Comparison of ENCODE assay signal across 10 mouse cellular contexts in genomic region chr3:93608970-93609369, GRCm38 (mm10). TPM values are rescaled to one million over a fixed set of nuclear protein-coding genes. Genes with fewer than 3 reads are reported as not detected.
DNase-seq lines count a peak whose midpoint lies in the region; ATAC-seq and TF ChIP-seq lines count a peak whose summit lies in the region.
"Not testable (repeated sequence)": the region's sequence is repeated elsewhere in the genome, so short reads cannot be mapped to it uniquely, and the experiment has no call there.
"Had no signal": no experiment of that assay in that cellular context is flagged by ENCODE, and none has a peak within 500 bp of the region (broad histone marks: within the 10 kb centered on the region; RNA-seq: fewer than 3 reads in every experiment).

No protein-coding gene starts in this region.

- TF ChIP-seq POLR2A in kidney, adult 2 months (IDR thresholded peaks at IDR 0.05; ENCODE audit: low read depth, low read length): not testable (repeated sequence)

- H3K27ac ChIP-seq in kidney, adult 2 months (ENCODE audit: insufficient read depth, low read depth, low read length); limb, embryonic 13.5 days: not testable (repeated sequence)

- H3K27me3 ChIP-seq in kidney, adult 2 months (replicated peaks; ENCODE audit: control insufficient read depth, insufficient read depth, low read length); limb, embryonic 13.5 days: not testable (repeated sequence)

- not testable (repeated sequence) for H3K9ac ChIP-seq in limb, embryonic 13.5 days

- H3K4me3 ChIP-seq in kidney, adult 2 months (ENCODE audit: insufficient read depth, low read depth, low read length); limb, embryonic 13.5 days: not testable (repeated sequence)

- H3K4me1 ChIP-seq in kidney, adult 2 months (ENCODE audit: control insufficient read depth, insufficient read depth, low read length); limb, embryonic 13.5 days: not testable (repeated sequence)

- H3K9me3 ChIP-seq in limb, embryonic 13.5 days: not testable (repeated sequence)

- H3K4me2 ChIP-seq in limb, embryonic 13.5 days (replicated peaks): not testable (repeated sequence)

- H3K36me3 ChIP-seq in kidney, adult 2 months (ENCODE audit: control insufficient read depth, insufficient read depth, low read length); limb, embryonic 13.5 days: not testable (repeated sequence)

- peak; percentile 72 for ATAC-seq in limb, embryonic 13.5 days (ENCODE audit: low FRiP score, low read depth)
- peak; percentile 91 for ATAC-seq in megakaryocyte progenitor cell, adult 5-6 weeks (replicated peaks; ENCODE audit: poor library complexity)

- peak; percentile 56 for TF ChIP-seq CTCF in kidney, adult 2 months (conservative IDR thresholded peaks at IDR 0.05; ENCODE audit: insufficient read depth, insufficient read length, low read depth, low read length)

- DNase-seq in 3134 (ENCODE audit: extremely low read depth, insufficient read length, low spot score) (peak; percentile 33), R1 (ENCODE audit: low read depth, low spot score) (peak; percentile 39)
- peak; percentile 59 for DNase-seq in embryo, embryonic 10 days (ENCODE audit: low spot score)
- peak; percentile 78 for DNase-seq in heart, adult 11 months
- peak; percentile 55 for DNase-seq in kidney, adult 2 months
- DNase-seq in right cerebral cortex, adult 18-20 months: peak; percentile 11

RNA-seq across cellular contexts. Expression of gene Tdpoz2, which starts 43.5 kb away (rescaled TPM):
- not detected in 2 replicates for polyA plus RNA-seq in kidney, adult 2 months (2012; rRNA removed)
- polyA plus RNA-seq in limb, embryonic 13.5 days (2015; fragmentation: Nextera tagmentation; extraction: Ambion mirVana): not detected in 2 replicates
- not detected in 2 replicates for total RNA-seq in megakaryocyte progenitor cell, adult 5-6 weeks (2015)
- not detected in 2 replicates for total RNA-seq in megakaryocyte progenitor cell, adult 5-6 weeks (2017)
- polyA plus RNA-seq: heart, embryonic 11.5 days; midbrain, embryonic 12.5 days had no signal

RNA-seq across cellular contexts. Expression of gene S100a10, which starts 54.1 kb away (rescaled TPM):
- polyA plus RNA-seq in kidney, adult 2 months (2012; rRNA removed): 83.6 and 104 TPM in 2 replicates
- 345 and 367 TPM in 2 replicates for polyA plus RNA-seq in limb, embryonic 13.5 days (2015; fragmentation: Nextera tagmentation; extraction: Ambion mirVana)
- total RNA-seq in megakaryocyte progenitor cell, adult 5-6 weeks (2015): 146 and 155 TPM in 2 replicates
- 217 and 260 TPM in 2 replicates for total RNA-seq in megakaryocyte progenitor cell, adult 5-6 weeks (2017)

Comparison
In these comparisons a context has a peak if more than half of its experiments do, and no peak if none do; other contexts are left out.
1. DNase-seq: peak in every context shown above with its lines; median percentile 78 in heart, adult 11 months; 59 in embryo, embryonic 10 days; 55 in kidney, adult 2 months; 39 in R1; 33 in 3134; 11 in right cerebral cortex, adult 18-20 months.